Mouse (Mus musculus): ENCODE data around the gene Gkn2. TPM values are rescaled to one million over a fixed set of nuclear protein-coding genes. Genes with fewer than 3 reads are reported as not detected.

Gene Gkn2
- polyA plus RNA-seq, 1 experiment from 2014 or later = not detected

DNA sequence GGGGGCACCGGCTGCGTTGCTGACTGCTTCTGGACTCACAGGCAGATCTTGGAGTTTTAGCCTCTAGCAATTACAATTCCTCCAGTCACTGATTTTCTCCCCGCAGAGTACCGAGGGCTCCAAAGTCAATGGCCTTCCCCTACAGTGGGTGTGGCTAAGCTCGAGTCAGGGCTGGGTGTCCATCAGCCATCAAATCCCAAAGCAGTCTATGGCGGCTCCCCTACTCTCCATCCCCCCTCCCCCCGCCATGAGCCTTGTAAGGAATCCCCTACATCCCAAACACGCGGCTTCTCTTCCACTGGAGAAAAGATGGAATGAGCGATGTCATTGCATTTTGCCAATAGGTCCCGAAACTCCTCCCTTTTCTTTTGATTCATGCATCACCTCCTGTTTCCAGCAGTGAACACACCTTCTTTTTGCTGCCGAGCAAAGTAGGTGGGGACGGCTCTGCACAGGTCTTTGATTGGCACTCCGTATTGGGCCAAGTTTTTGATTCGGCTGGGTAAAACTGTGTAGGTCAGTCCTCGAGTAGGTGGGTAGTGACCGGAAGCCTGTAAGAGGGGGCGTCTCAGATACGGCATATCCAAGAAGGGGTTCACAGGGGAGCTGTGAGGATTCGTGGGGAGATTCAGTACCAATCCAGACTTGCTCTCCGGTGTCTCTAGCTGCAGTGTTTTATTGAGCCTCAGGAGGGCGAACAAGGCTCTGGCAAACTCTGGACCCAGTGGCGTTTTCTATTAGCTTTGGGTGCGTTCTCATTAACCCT, 11.0 kb downstream of the Gkn2 start:
- no peak for DNase-seq (ENCODE audit: low spot score)
- Histone ChIP-seq H3K4me3 (peak overlapping the region; percentile 50), H3K9me3 (no peaks in the 10 kb centered on the region), H3K4me1 (peaks cover 16% of the 10 kb centered on the region), H3K27ac (no peak overlapping the region), H3K36me3 (no peaks in the 10 kb centered on the region), H3K27me3 (ENCODE audit: insufficient read depth, poor library complexity, severe bottlenecking) (peaks cover 79% of the 10 kb centered on the region)
- WGBS = 11% methylated on average over 24 of the region's 24 CpGs

DNA sequence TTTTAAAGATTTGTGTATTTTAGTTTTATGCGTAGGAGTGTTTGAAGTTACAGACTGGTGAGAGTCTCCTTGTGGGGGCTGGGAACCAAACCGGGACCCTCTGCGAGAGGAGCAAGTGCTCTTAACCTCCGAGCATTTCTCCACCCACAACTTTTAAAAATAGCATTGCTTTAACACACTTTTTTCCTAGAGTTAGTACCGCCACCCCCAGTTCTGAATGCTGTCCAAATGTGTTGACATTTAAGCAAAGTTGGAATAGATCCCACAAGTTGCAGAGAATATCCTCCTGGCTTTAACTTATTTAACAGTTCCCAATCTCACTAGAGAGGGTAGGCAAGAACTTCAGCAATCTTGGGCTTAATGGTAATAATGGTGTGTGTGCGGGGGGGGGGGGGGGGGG, 11.6 kb downstream of the Gkn2 start:
- H3K36me3 ChIP-seq = no peaks in the 10 kb centered on the region
- H3K4me3 ChIP-seq = no peak overlapping the region
- H3K27ac ChIP-seq = no peak overlapping the region
- peaks cover 79% of the 10 kb centered on the region for H3K27me3 ChIP-seq (ENCODE audit: insufficient read depth, poor library complexity, severe bottlenecking)
- DNase-seq (ENCODE audit: low spot score) = no peak
- 36% methylated on average over 5 of the region's 6 CpGs for WGBS
- no peaks in the 10 kb centered on the region for H3K9me3 ChIP-seq
- peaks cover 22% of the 10 kb centered on the region for H3K4me1 ChIP-seq

DNA sequence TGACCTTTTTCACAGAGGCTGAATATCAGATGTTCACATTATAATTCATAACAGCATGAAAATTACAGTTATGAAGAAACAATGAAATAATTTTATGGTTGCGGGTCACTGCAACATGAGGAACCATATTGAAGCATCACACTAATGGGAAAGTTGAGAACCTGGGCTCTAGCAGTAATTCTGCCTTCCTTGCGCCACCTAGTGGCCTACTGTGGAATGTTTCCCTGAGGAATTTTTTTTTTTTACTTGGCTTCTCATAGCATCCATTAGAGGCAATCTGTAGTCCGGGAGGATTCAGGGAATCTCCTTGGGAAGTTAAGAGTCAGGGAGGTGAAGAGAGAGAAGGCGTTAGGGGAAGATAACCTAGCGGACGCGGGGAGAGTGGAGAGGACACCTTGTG, 13.0 kb downstream of the Gkn2 start:
- H3K4me3 ChIP-seq = no peak overlapping the region
- WGBS = 5% methylated on average over 7 of the region's 7 CpGs
- peaks cover 80% of the 10 kb centered on the region for H3K27me3 ChIP-seq (ENCODE audit: insufficient read depth, poor library complexity, severe bottlenecking)
- no peaks in the 10 kb centered on the region for H3K36me3 ChIP-seq
- H3K9me3 ChIP-seq = no peaks in the 10 kb centered on the region
- DNase-seq (ENCODE audit: low spot score) = no peak
- peaks cover 22% of the 10 kb centered on the region for H3K4me1 ChIP-seq
- no peak overlapping the region for H3K27ac ChIP-seq

DNA sequence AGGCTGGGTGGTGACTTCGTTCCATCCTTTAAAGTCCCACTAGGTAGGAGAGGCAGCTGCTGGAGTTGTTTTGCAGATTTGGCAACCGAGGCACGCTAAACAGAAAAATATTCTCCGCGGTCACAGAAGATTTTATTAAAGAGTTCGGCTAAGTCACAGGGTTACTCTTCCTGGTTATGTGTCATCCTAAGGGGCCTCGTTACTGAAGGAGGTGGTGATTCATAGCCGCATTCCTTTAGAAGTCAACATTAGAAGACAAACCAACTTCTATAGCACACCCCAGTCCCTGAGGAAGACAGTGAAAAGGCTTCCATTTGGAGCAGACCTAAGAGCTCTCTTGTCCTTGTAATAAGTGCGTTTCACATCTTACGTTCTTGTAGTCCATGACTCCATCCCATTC, 13.5 kb downstream of the Gkn2 start:
- no peak overlapping the region for H3K4me3 ChIP-seq
- peaks cover 79% of the 10 kb centered on the region for H3K27me3 ChIP-seq (ENCODE audit: insufficient read depth, poor library complexity, severe bottlenecking)
- H3K27ac ChIP-seq = no peak overlapping the region
- peaks cover 22% of the 10 kb centered on the region for H3K4me1 ChIP-seq
- WGBS = 77% methylated on average over 10 of the region's 10 CpGs
- no peak for DNase-seq (ENCODE audit: low spot score)
- H3K36me3 ChIP-seq = no peaks in the 10 kb centered on the region
- H3K9me3 ChIP-seq = no peaks in the 10 kb centered on the region

DNA sequence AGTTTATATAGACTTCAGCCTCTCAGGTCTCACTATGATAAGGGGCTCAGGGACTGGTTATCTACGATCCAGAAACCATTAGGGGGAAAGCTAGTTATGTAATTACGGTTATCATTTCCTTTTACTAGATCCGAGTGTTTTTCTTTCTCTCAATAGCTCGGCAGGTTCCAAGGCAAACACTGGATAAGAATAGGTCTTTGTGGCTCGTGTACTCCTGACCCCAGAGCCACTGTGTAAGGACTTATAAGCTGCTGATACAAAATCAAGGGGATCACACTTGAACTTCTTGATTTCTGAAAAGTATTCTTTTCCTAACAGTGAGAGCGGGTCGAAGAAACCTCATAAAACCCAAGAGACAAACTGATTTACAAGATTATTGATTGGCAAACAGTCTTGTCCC, 15.7 kb downstream of the Gkn2 start, which contains the start of gene Gkn3:
TSS of gene Gkn3 (minus strand) at position 59 of the 400 bp plus-strand sequence.
- Histone ChIP-seq H3K27me3 (ENCODE audit: insufficient read depth, poor library complexity, severe bottlenecking) (peaks cover 69% of the 10 kb centered on the region), H3K9me3 (no peaks in the 10 kb centered on the region), H3K36me3 (no peaks in the 10 kb centered on the region), H3K4me3 (no peak within 1 kb of the TSS), H3K27ac (no peak within 1 kb of the TSS), H3K4me1 (peaks cover 24% of the 10 kb centered on the region)
- no peak for DNase-seq (ENCODE audit: low spot score)
- 52% methylated on average over 7 of the region's 7 CpGs for WGBS

DNA sequence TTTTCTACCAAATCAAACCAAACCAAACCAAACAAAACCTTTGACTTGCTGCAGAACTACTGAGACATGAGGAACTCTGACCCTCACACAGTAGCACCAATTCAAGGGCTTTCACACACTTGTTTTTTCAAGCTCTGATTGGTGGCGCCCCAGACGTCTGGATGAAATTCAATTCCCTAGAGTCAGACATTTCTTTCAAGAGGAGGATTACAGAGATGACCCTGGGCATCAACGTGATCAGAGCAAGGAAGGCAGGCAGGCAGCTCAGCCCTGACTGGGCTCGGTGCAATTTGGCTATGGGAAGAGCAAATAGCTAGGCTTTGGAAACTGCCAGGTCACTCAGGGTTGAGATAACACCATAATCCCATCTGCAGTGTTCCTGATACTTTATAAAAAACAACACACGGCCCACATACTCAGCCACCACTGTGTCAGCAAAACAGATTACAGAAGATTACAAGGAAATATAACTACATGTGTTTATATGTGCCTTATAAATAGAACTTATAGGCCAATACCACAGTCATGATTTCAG, 16.4 kb downstream of the Gkn2 start:
- Histone ChIP-seq H3K27me3 (ENCODE audit: insufficient read depth, poor library complexity, severe bottlenecking) (peaks cover 67% of the 10 kb centered on the region), H3K4me3 (no peak overlapping the region), H3K9me3 (no peaks in the 10 kb centered on the region), H3K27ac (no peak overlapping the region), H3K4me1 (peaks cover 22% of the 10 kb centered on the region), H3K36me3 (no peaks in the 10 kb centered on the region)
- no peak for DNase-seq (ENCODE audit: low spot score)
- WGBS = 27% methylated on average over 5 of the region's 5 CpGs

DNA sequence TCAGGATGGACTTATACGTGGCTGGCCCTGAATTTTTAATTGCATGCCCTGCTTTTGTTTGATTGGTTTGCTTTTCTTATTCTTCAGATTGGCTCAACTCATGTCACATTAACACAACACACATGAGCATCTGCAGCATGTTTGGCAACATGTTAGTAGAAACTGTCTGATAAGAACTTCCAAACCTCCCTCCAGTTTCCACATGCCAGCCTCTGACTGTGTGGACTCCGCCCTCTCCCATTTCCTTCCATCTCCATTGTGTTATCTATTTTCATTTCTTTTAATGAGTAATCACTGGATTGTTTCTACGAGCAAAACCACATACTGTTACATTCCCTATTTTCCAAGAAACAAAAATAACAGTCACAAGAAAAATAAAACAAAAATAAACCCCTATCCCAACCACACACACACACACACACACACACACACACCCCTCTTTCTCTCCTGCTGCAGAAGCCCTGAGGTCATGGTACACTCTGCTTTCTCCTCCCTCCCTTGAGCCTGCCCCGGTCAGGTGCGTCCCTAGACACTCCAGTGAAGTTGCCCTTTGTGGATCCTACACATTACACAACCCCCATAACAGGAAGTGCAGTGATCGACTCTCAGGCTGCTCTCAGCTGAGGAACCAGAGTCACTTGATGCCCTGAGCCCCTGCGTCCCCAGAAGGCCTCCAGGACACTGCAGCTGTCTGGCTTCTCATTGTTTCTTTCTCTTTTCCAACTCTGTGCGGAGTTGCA, 20.5 kb downstream of the Gkn2 start:
- H3K9me3 ChIP-seq = no peaks in the 10 kb centered on the region
- H3K4me1 ChIP-seq = peaks cover 21% of the 10 kb centered on the region
- H3K27ac ChIP-seq = no peak overlapping the region; the same call in 1 of the 2 replicates
- no peak overlapping the region for H3K4me3 ChIP-seq
- DNase-seq (ENCODE audit: low spot score) = no peak
- H3K36me3 ChIP-seq = no peaks in the 10 kb centered on the region
- peaks cover 57% of the 10 kb centered on the region for H3K27me3 ChIP-seq (ENCODE audit: insufficient read depth, poor library complexity, severe bottlenecking)
- WGBS = 65% methylated on average over 8 of the region's 8 CpGs

DNA sequence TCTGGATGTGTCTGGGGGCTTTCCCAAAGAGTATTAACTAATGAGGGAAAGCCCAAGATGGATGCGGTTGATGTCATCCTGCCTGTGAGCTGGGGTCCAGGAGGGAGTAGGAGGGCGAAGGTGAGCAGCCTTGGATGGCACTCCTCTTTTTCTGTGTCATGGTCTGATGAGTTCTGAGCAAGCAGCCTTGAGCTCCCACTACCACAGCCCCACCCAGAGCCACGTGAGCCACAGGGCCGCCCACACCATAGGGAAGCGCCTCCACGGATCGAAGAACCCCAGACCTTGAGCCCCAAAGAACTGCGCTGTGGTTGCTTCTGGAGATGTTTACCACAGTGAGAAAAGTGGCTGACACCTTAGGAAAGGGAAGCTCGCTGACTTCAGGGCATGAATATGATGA, 21.6 kb downstream of the Gkn2 start:
- peaks cover 57% of the 10 kb centered on the region for H3K27me3 ChIP-seq (ENCODE audit: insufficient read depth, poor library complexity, severe bottlenecking)
- no peak for DNase-seq (ENCODE audit: low spot score)
- 72% methylated on average over 9 of the region's 9 CpGs for WGBS

DNA sequence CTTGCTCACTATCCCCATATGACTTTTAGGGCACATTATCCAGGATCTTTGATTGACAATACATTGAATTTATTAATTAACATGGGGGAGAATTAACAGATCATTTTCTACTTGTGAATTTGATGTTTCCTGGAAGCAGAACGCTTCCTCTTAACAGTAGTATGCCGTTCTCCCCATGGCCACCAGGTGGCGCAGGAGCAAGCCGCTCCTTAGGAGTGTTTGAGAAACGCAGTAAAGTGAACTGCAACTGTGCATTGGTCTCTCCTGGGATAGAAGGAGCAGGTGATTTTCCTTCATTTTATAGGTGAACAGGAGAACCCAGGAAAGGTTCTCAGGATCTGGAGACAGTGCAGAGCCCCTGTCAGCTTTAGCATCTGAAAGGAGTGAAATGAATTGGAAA, 26.0 kb downstream of the Gkn2 start:
- Histone ChIP-seq H3K9me3 (no peaks in the 10 kb centered on the region), H3K4me3 (no peak overlapping the region), H3K27me3 (ENCODE audit: insufficient read depth, poor library complexity, severe bottlenecking) (peaks cover 25% of the 10 kb centered on the region; the same call in 1 of the 2 replicates), H3K36me3 (no peaks in the 10 kb centered on the region), H3K27ac (peak overlapping the region; percentile 52; the same call in 1 of the 2 replicates), H3K4me1 (peaks cover 36% of the 10 kb centered on the region)
- under 1% methylated on average over 5 of the region's 5 CpGs for WGBS
- no peak for DNase-seq (ENCODE audit: low spot score)

More for the DNA sequence above, 21.6 kb downstream of the Gkn2 start:
- H3K36me3 ChIP-seq = no peaks in the 10 kb centered on the region
- H3K4me1 ChIP-seq = peaks cover 20% of the 10 kb centered on the region
- no peak overlapping the region for H3K27ac ChIP-seq
- no peaks in the 10 kb centered on the region for H3K9me3 ChIP-seq
- no peak overlapping the region for H3K4me3 ChIP-seq

DNA sequence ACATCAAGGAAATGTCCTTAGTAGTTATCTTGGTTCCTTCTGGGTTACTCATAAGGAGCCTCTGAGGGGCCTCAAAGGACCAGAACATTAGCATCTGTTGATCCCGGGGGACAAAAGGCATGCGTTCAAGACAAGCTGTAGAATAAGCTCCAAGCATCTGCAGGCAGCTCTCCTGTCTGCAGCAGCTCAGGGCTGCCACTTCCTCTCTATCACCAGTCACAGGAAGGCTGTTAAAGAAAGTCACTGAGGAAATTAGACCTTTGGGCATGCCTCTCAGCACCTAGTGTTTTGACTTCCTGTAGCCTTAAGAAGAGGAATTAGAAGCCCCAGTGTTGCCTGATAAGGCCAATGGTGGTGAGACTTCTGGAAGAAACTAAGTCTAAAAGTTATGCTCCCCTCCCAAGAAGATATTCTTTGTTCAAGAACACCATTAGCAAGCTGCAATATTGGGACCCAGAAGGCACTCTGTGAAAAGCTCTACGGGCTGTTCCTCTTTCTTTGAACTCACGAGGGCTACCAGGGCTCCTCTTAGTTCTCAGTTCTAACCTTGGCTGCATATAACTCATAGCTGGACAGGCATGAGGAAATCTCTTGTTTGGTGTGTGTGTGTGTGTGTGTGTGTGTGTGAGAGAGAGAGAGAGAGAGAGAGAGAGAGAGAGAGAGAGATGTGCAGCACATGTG, 26.9 kb downstream of the Gkn2 start:
- peaks cover 22% of the 10 kb centered on the region; the same call in 1 of the 2 replicates for H3K27me3 ChIP-seq (ENCODE audit: insufficient read depth, poor library complexity, severe bottlenecking)
- WGBS = 36% methylated on average over 4 of the region's 4 CpGs

DNA sequence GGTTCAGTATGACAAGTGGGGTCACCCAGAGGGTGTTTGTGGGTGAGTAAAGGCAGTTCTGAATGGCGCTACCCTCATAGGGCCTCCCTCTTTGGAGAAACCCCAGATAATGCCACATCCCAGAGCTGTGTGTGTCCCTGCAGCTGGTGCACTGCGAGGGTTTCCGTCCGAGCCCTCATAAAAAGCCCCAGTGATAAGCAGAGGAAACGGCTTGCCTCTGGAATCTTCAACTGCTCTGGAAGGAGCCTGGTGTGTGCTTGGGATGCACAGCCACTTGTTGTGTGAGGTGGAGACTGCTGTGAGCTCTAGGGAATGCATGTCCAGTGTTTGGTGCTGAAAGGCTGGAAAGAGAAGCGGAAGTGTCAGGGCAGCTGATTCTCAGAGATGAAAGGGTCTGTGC, 28.3 kb downstream of the Gkn2 start:
- 9% methylated on average over 6 of the region's 6 CpGs for whole genome bisulfite sequencing
- no peaks in the 10 kb centered on the region for H3K9me3 ChIP-seq
- DNase-seq (ENCODE audit: low spot score) = peak; percentile 81
- H3K36me3 ChIP-seq = no peaks in the 10 kb centered on the region
- H3K27me3 ChIP-seq (ENCODE audit: insufficient read depth, poor library complexity, severe bottlenecking) = peaks cover 14% of the 10 kb centered on the region; the same call in 1 of the 2 replicates
- peak overlapping the region; percentile 44; the same call in 1 of the 2 replicates for H3K27ac ChIP-seq
- peaks cover 28% of the 10 kb centered on the region for H3K4me1 ChIP-seq
- no peak overlapping the region for H3K4me3 ChIP-seq

More for the DNA sequence above, 26.9 kb downstream of the Gkn2 start:
- peaks cover 32% of the 10 kb centered on the region for H3K4me1 ChIP-seq
- no peak for DNase-seq (ENCODE audit: low spot score)
- H3K36me3 ChIP-seq = no peaks in the 10 kb centered on the region
- no peaks in the 10 kb centered on the region for H3K9me3 ChIP-seq
- H3K4me3 ChIP-seq = no peak overlapping the region
- peak overlapping the region; percentile 44; the same call in 1 of the 2 replicates for H3K27ac ChIP-seq

DNA sequence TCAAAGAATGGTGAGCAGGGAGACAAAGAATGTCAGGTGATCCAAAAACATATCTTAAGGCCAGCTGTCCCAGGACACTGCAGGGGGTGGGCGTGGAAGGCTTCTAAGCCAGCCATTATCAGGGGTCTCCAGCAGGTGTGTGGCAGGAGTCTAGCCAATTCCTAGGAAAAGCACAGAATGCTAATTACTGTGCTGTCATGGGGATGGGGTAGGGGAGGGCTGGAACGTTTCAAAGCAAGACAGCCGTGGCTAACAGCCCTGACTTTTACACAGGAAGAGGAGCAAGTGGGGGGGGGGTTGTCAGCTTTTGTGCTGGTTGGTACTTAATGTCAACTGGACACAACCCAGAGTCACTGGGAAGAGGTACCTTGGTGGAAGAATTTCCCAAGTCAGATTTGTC, 38.9 kb downstream of the Gkn2 start:
- 25% methylated on average over 3 of the region's 3 CpGs for WGBS

More for the DNA sequence above, 38.9 kb downstream of the Gkn2 start:
- H3K27me3 ChIP-seq (ENCODE audit: insufficient read depth, poor library complexity, severe bottlenecking) = 0 out of 2 replicates have a peak, but pooled peaks cover 5% of the 10 kb centered on the region
- H3K4me3 ChIP-seq = no peak overlapping the region
- DNase-seq (ENCODE audit: low spot score) = no peak
- 0 out of 2 replicates have a peak, but pooled peaks cover 13% of the 10 kb centered on the region for H3K4me1 ChIP-seq
- no peaks in the 10 kb centered on the region for H3K36me3 ChIP-seq
- H3K9me3 ChIP-seq = no peaks in the 10 kb centered on the region
- H3K27ac ChIP-seq = no peak overlapping the region

Data from heart, embryonic 10.5 days (tissue).